Mouse (Mus musculus) testis, adult 10 weeks (tissue): ENCODE results near the gene Kel. TPM values are rescaled to one million over a fixed set of nuclear protein-coding genes. Genes with fewer than 3 reads are reported as not detected.

Source experiments
- polyA plus RNA-seq: library from polyadenylated mRNA; stranded (reverse); fragments of 350-450 nt; fragmentation: Illumina TruSeq; extraction: RNeasy Lipid Tissue Mini Kit (QIAGEN cat#74804); gene quantifications from one replicate; pipeline ENCODE4 v1.2.3, GENCODE M21; 2014; ENCODE audit warnings: low read depth, low replicate concordance

The Kel gene
- 0.94 TPM for polyA plus RNA-seq

DNA sequence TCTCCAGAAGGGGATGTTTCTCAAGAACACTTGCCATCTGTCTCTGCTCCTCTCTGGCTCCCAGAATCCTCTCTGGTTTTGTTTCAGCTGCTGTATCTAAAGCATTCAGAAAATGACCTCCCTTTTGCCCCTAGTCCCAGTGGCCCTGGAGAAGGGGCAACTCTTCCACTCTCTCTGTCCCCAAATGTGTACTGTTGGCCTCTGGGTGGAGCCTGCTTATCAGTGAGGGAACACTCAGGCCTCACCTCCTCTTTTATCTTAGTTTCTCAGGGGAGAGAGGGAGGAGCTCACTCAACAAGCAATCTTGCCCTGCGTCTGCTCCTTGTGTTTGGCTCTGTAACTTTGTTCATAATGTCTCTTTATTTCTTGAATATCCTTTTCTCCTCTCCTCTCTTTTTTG lies at the start of gene Kel:
Kel (minus strand) TSS at position 217 of the 400 bp plus-strand sequence.

DNA sequence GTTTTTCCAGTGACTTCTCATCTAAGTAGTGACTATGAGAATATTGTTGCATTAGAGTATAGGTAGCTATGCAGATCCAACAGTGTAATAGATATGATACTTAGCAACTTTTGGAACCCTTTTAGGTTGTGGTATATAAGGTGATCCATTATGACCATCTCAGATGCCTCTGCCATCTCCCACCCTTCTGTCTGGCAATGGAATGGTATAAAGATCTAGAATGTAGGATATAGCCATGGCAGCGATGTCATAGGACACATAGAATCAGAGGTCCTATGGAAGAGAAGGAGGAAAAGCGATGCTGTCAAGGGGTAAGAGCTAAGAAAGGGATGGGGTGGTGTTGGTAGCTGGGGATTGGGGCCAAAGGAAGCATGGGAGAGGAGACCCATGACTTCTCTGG lies 20.0 kb downstream of the Kel start, which contains the start of gene Llcfc1:
Llcfc1 (plus strand) TSS at position 301 of the 400 bp plus-strand sequence.

DNA sequence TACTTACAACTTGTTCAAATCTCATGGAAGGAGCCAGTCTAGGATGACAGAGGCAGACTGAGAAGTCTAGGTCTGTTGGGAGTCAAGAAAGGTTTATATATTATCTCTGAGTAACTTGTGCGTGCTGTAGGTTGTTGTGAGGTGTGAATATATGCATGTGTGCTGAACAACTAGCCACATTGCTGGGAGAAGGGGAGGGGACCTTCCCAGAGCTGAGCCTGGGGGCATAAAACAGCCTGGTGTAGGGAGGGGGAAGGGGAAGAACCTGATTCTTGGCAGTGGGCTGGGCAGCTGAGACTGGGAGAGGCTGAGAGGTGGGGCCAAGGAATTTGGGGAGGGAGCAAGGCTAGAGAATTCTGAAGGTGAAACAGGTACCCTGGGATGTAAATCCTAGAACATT lies 23.5 kb downstream of the Kel start, which contains the start of gene Trpv5:
Trpv5 (minus strand) TSS at position 101 of the 400 bp plus-strand sequence.

Other genes starting within 250 kb of the Kel start
- not detected for gene Prss1, start 245.4 kb downstream of the Kel start, polyA plus RNA-seq
- gene Prss2, start 182.6 kb downstream of the Kel start, polyA plus RNA-seq: not detected
- gene Ephb6, start 98.9 kb downstream of the Kel start, polyA plus RNA-seq: 0.06 TPM
- gene Trpv6, start 67.9 kb downstream of the Kel start, polyA plus RNA-seq: 0.11 TPM
- gene Trpv5, start 23.6 kb downstream of the Kel start, polyA plus RNA-seq: not detected
- gene Llcfc1, start 19.9 kb downstream of the Kel start, polyA plus RNA-seq: 681 TPM
- not detected for gene Olfr459, start 70.8 kb upstream of the Kel start, polyA plus RNA-seq
- not detected for gene Pip, start 143.2 kb upstream of the Kel start, polyA plus RNA-seq
- gene Sval2, start 148.7 kb upstream of the Kel start, polyA plus RNA-seq: 2.7 TPM
- gene Sval1, start 247.3 kb upstream of the Kel start, polyA plus RNA-seq: not detected